Mouse (Mus musculus): ENCODE measurements around the gene Rb1. TPM values are rescaled to one million over a fixed set of nuclear protein-coding genes. Genes with fewer than 3 reads are reported as not detected.

The Rb1 gene
- total and polyA plus RNA-seq, 3 experiments = 6.3 to 13.2 TPM; not detected in 1

DNA sequence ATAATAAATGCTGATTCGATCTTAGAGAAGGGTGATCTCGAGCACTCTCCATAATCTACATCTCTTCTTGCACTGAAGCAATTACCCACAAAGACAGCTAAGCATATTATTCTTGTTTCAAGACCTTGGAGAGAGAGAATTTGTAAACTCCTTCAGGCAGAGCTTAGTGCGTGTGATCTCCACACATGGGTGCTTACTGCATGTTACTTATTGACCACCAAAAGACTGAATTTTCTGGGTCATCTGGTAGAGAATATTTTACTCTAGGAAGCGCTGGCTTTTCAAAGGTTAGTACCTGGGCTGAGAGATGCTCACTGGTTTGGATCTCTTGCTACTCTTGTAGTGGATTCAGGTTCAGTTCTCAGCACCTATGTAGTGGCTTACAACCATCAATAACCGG, 25.5 kb upstream of the Rb1 start:
- Histone ChIP-seq H3K9ac (ENCODE audit: control insufficient read depth, low read depth, low read length, poor library complexity, severe bottlenecking) (no peak overlapping the region), H3K27ac (ENCODE audit: control insufficient read depth, low read depth, low read length) (no peak overlapping the region), H3K4me1 (ENCODE audit: control insufficient read depth in 1 of 2, insufficient read depth in 2 of 2, low read length in 2 of 2) (no peaks in the 10 kb centered on the region), H3K27me3 (ENCODE audit: control insufficient read depth in 1 of 2, insufficient read depth in 2 of 2, low read length in 2 of 2) (no peaks in the 10 kb centered on the region), H3K79me2 (ENCODE audit: control insufficient read depth, insufficient read depth, low read length, poor library complexity) (no peaks in the 10 kb centered on the region), H3K36me3 (ENCODE audit: control insufficient read depth in 1 of 2, insufficient read depth in 2 of 2, low read length in 2 of 2) (no peaks in the 10 kb centered on the region), H3K4me3 (ENCODE audit: control insufficient read depth in 1 of 2, insufficient read depth in 1 of 2, low read depth in 2 of 2, low read length in 2 of 2) (no peak overlapping the region), H3K9me3 (replicated peaks; ENCODE audit: insufficient read depth, low read length) (no peaks in the 10 kb centered on the region)
- DNase-seq (ENCODE audit: low read depth, low spot score) = no peak
- TF ChIP-seq MAX (IDR thresholded peaks at IDR 0.05; ENCODE audit: low read length) = no peak
- TF ChIP-seq MAZ (IDR thresholded peaks at IDR 0.05; ENCODE audit: low read depth, low read length) = no peak
- no peak for TF ChIP-seq MXI1 (IDR thresholded peaks at IDR 0.05; ENCODE audit: low read depth, low read length)
- no peak for TF ChIP-seq MYB (IDR thresholded peaks at IDR 0.05; ENCODE audit: low read depth, low read length)
- TF ChIP-seq KAT2A (conservative IDR thresholded peaks at IDR 0.05; ENCODE audit: low read depth, low read length) = no peak
- no peak for TF ChIP-seq ZMIZ1 (IDR thresholded peaks at IDR 0.05; ENCODE audit: low read depth, low read length)
- TF ChIP-seq RCOR1 (IDR thresholded peaks at IDR 0.05; ENCODE audit: low read depth, low read length) = no peak

GRCm38 (mm10) chr14:73350029-73350428, 24.4 kb upstream of the Rb1 start:
- Histone ChIP-seq H3K4me3 (ENCODE audit: control insufficient read depth in 1 of 2, insufficient read depth in 1 of 2, low read depth in 2 of 2, low read length in 2 of 2) (no peak overlapping the region), H3K9me3 (replicated peaks; ENCODE audit: insufficient read depth, low read length) (no peaks in the 10 kb centered on the region), H3K4me1 (ENCODE audit: control insufficient read depth in 1 of 2, insufficient read depth in 2 of 2, low read length in 2 of 2) (no peaks in the 10 kb centered on the region), H3K9ac (ENCODE audit: control insufficient read depth, low read depth, low read length, poor library complexity, severe bottlenecking) (no peak overlapping the region), H3K36me3 (ENCODE audit: control insufficient read depth in 1 of 2, insufficient read depth in 2 of 2, low read length in 2 of 2) (no peaks in the 10 kb centered on the region), H3K79me2 (ENCODE audit: control insufficient read depth, insufficient read depth, low read length, poor library complexity) (no peaks in the 10 kb centered on the region), H3K27me3 (ENCODE audit: control insufficient read depth in 1 of 2, insufficient read depth in 2 of 2, low read length in 2 of 2) (no peaks in the 10 kb centered on the region), H3K27ac (ENCODE audit: control insufficient read depth, low read depth, low read length) (no peak overlapping the region)
- TF ChIP-seq ETS1 (IDR thresholded peaks at IDR 0.05; ENCODE audit: low read depth, low read length) = no peak
- no peak for TF ChIP-seq ZNF384 (IDR thresholded peaks at IDR 0.05; ENCODE audit: low read depth, low read length)
- TF ChIP-seq GABPA (IDR thresholded peaks at IDR 0.05; ENCODE audit: low read depth, low read length) = no peak
- no peak for TF ChIP-seq JUND (IDR thresholded peaks at IDR 0.05; ENCODE audit: low read depth, low read length)
- DNase-seq (ENCODE audit: low read depth, low spot score) = no peak

DNA sequence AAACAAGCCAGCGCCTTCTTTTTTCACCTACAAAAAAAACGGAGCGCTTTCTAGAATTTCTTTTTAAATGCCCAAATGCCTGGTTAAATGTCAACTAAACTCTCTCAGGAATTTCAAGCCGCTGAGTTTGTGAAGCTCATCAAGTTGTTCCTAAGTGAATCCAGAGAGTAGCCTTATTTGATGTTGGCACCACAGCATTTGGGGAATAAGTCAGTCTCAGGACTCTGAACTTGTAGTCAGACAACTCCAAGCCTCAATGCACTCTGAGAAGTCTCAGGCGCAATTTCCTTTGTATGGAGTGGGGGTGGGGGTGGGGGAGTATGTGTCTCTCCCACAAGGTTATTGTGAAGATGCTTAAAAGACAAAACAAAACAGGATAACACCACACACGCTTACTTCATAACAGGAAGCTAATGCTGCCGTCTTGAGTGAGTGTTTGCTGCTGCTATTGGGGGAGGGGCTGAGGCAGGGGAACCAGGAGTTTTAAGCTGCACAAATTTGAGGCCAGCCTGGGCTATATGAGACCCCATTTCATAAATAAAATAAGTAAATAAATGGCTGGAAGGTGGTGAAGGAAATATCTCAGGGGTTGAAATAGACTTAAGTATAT, 23.5 kb upstream of the Rb1 start:
- H3K4me1 ChIP-seq (ENCODE audit: control insufficient read depth in 1 of 2, insufficient read depth in 2 of 2, low read length in 2 of 2) = no peaks in the 10 kb centered on the region
- no peak for DNase-seq (ENCODE audit: low read depth, low spot score)
- no peak overlapping the region for H3K27ac ChIP-seq (ENCODE audit: control insufficient read depth, low read depth, low read length)
- no peaks in the 10 kb centered on the region for H3K79me2 ChIP-seq (ENCODE audit: control insufficient read depth, insufficient read depth, low read length, poor library complexity)
- H3K9me3 ChIP-seq (replicated peaks; ENCODE audit: insufficient read depth, low read length) = no peaks in the 10 kb centered on the region
- no peak overlapping the region for H3K4me3 ChIP-seq (ENCODE audit: control insufficient read depth in 1 of 2, insufficient read depth in 1 of 2, low read depth in 2 of 2, low read length in 2 of 2)
- H3K36me3 ChIP-seq (ENCODE audit: control insufficient read depth in 1 of 2, insufficient read depth in 2 of 2, low read length in 2 of 2) = no peaks in the 10 kb centered on the region
- H3K9ac ChIP-seq (ENCODE audit: control insufficient read depth, low read depth, low read length, poor library complexity, severe bottlenecking) = no peak overlapping the region
- no peak for TF ChIP-seq ETS1 (IDR thresholded peaks at IDR 0.05; ENCODE audit: low read depth, low read length)
- no peak for TF ChIP-seq BHLHE40 (IDR thresholded peaks at IDR 0.05; ENCODE audit: borderline replicate concordance, low read depth, low read length)
- no peak for TF ChIP-seq POLR2AphosphoS2 (IDR thresholded peaks at IDR 0.05; ENCODE audit: low read length)
- TF ChIP-seq RAD21 (IDR thresholded peaks at IDR 0.05; ENCODE audit: low read depth, low read length) = no peak
- TF ChIP-seq CHD1 (IDR thresholded peaks at IDR 0.05; ENCODE audit: low read depth, low read length) = no peak
- no peak for TF ChIP-seq USF1 (IDR thresholded peaks at IDR 0.05; ENCODE audit: low read depth, low read length)
- TF ChIP-seq GATA1 (IDR thresholded peaks at IDR 0.05; ENCODE audit: low read depth, low read length) = no peak
- TF ChIP-seq ZNF384 (IDR thresholded peaks at IDR 0.05; ENCODE audit: low read depth, low read length) = no peak
- no peak for TF ChIP-seq EP300 (IDR thresholded peaks at IDR 0.05; ENCODE audit: low read depth in 1 of 2, low read length in 2 of 2)
- no peak for TF ChIP-seq TAL1 (IDR thresholded peaks at IDR 0.05; ENCODE audit: low read length)
- TF ChIP-seq ZC3H11A (IDR thresholded peaks at IDR 0.05; ENCODE audit: low read depth, low read length) = no peak
- no peak for TF ChIP-seq CHD2 (IDR thresholded peaks at IDR 0.05; ENCODE audit: low read length)
- no peak for TF ChIP-seq USF2 (IDR thresholded peaks at IDR 0.05; ENCODE audit: borderline replicate concordance in 1 of 2, insufficient read depth in 1 of 2, low read depth in 1 of 2, low read length in 2 of 2)
- no peak for TF ChIP-seq E2F4 (IDR thresholded peaks at IDR 0.05; ENCODE audit: borderline replicate concordance, low read depth, low read length)
- no peak for TF ChIP-seq NRF1 (IDR thresholded peaks at IDR 0.05; ENCODE audit: insufficient read depth, low read depth, low read length, poor library complexity, severe bottlenecking)
- TF ChIP-seq MAX (IDR thresholded peaks at IDR 0.05; ENCODE audit: low read length) = no peak
- no peak for TF ChIP-seq MAFK (IDR thresholded peaks at IDR 0.05; ENCODE audit: borderline replicate concordance, low read depth, low read length)
- H3K27me3 ChIP-seq (ENCODE audit: control insufficient read depth in 1 of 2, insufficient read depth in 2 of 2, low read length in 2 of 2) = no peaks in the 10 kb centered on the region

All from MEL (cell line).